Mouse (Mus musculus) neural tube, embryonic 12.5 days (tissue): Measurements from ENCODE around the gene Bahcc1. TPM values are rescaled to one million over a fixed set of nuclear protein-coding genes. Genes with fewer than 3 reads are reported as not detected.

ENCODE experiments used
- ATAC-seq: fragments of 200-750 bp; cut with Nextera tagmentation; 2 replicates; pipeline ENCODE4 v1.8.0; 2017; ENCODE audit warnings: low read depth, mild to moderate bottlenecking, moderate TSS enrichment, moderate library complexity; ENCODE audit not compliant: low FRiP score
- H3K27ac ChIP-seq: fragments of 300-500 bp; sonication (generic); 2 replicates; pipeline ENCODE4 v1.5.1; 2016
- H3K27me3 ChIP-seq: fragments of 300-500 bp; sonication (generic); replicated peaks from 2 replicates; pipeline ENCODE4 v1.6.1; 2016; ENCODE audit warnings: mild to moderate bottlenecking
- H3K36me3 ChIP-seq: fragments of 300-500 bp; sonication (generic); 2 replicates; pipeline ENCODE4 v1.6.1; 2016; ENCODE audit warnings: mild to moderate bottlenecking
- H3K4me1 ChIP-seq: fragments of 300-500 bp; sonication (generic); 2 replicates; pipeline ENCODE4 v1.6.1; 2016
- H3K4me2 ChIP-seq: fragments of 300-500 bp; sonication (generic); replicated peaks from 2 replicates; pipeline ENCODE4 v1.6.1; 2016; ENCODE audit warnings: mild to moderate bottlenecking
- H3K4me3 ChIP-seq: fragments of 300-500 bp; sonication (generic); 2 replicates; pipeline ENCODE4 v1.5.1; 2016
- H3K9ac ChIP-seq: fragments of 300-500 bp; sonication (generic); 2 replicates; pipeline ENCODE4 v1.6.1; 2016; ENCODE audit warnings: mild to moderate bottlenecking
- H3K9me3 ChIP-seq: fragments of 300-500 bp; sonication (generic); 2 replicates; pipeline ENCODE4 v1.6.1; 2016; ENCODE audit warnings: mild to moderate bottlenecking
- WGBS: fragments of 180-500 bp; shearing (Covaris S2); methylation state at CpG from one replicate; pipeline ENCODE4 v1.1.7; 2016; 5-methylcytosine and 5-hydroxymethylcytosine counted together
- polyA plus RNA-seq: library from polyadenylated mRNA; unstranded; fragments of >200 nt; fragmentation: Nextera tagmentation; extraction: Ambion mirVana; gene quantifications from 2 replicates; pipeline ENCODE4 v1.2.1, GENCODE M21; 2016

Gene Bahcc1
- polyA plus RNA-seq, 1 experiment from 2014 or later = 21.6 TPM

GRCm38 (mm10) chr11:120279335-120279734, 46.6 kb downstream of the Bahcc1 start:
- no peak for ATAC-seq
- 90% methylated on average over 11 of the region's 11 CpGs for WGBS
- Histone ChIP-seq H3K4me2 (no peak overlapping the region), H3K27ac (no peak overlapping the region), H3K4me1 (peaks cover 33% of the 10 kb centered on the region), H3K9me3 (no peaks in the 10 kb centered on the region), H3K36me3 (peaks cover 87% of the 10 kb centered on the region), H3K27me3 (peaks cover 4% of the 10 kb centered on the region; the same call in 1 of the 2 replicates), H3K9ac (no peak overlapping the region), H3K4me3 (no peak overlapping the region)

DNA sequence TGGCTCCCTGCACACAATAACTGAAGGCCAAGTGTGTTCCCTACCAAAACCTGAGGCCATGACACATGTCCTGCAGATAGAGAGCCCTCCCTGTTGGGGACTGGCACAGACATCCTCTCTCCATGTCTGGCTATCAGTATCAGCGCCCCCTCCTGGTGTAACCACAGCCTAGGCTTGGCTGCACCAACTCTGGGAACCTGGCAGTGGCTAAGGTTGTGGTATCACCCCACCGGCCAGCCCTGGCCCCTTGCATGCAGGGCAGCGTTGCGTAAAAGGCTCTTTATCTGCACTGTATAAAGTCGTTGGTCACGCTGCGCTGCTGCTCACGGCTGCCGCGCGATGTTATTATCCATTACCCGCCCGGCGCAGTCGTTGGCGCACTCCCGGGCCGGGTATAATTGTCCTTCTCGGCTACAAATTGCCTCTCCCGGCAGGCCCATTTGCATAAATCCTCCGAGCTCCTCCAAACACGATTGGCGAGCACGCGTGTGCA, 47.6 kb downstream of the Bahcc1 start:
- Histone ChIP-seq H3K4me3 (no peak overlapping the region), H3K27me3 (peaks cover 4% of the 10 kb centered on the region; the same call in 1 of the 2 replicates), H3K27ac (peak overlapping the region; percentile 71), H3K36me3 (peaks cover 87% of the 10 kb centered on the region), H3K9ac (0 out of 2 replicates have a peak overlapping the region, but pooled peaks have one; percentile 3), H3K4me1 (peaks cover 33% of the 10 kb centered on the region), H3K4me2 (peak overlapping the region; percentile 27; the same call in 1 of the 2 replicates), H3K9me3 (no peaks in the 10 kb centered on the region)
- ATAC-seq = peak; percentile 89
- 10% methylated on average over 25 of the region's 25 CpGs for WGBS

DNA sequence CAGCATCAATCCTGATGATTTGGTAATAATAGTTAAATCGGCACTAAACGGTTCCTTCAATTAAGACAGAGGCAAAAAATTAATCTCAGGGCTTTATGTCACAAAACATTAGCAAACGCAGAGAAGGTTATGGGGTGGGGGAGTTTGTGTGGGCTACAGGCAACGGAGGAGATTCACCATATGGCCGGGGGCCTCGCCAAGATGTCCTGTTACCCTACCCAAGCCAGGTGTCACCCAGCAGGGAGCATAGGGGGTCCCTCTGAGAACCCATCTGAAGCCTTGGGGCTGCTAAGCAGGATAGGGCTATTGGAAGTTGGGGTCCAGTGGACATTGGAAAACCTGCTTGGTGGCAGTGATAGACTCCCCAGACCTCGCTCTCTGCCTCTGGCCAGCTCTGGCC, 48.0 kb downstream of the Bahcc1 start:
- Histone ChIP-seq H3K9ac (no peak overlapping the region), H3K27me3 (peaks cover 4% of the 10 kb centered on the region; the same call in 1 of the 2 replicates), H3K36me3 (peaks cover 88% of the 10 kb centered on the region), H3K4me2 (0 out of 2 replicates have a peak overlapping the region, but pooled peaks have one; percentile 27), H3K27ac (peak overlapping the region; percentile 32; the same call in 1 of the 2 replicates), H3K9me3 (no peaks in the 10 kb centered on the region), H3K4me3 (no peak overlapping the region), H3K4me1 (peaks cover 33% of the 10 kb centered on the region)
- peak; percentile 19; the same call in 1 of the 2 replicates for ATAC-seq
- whole genome bisulfite sequencing = 41% methylated on average over 7 of the region's 7 CpGs

GRCm38 (mm10) chr11:120281197-120281596, 48.5 kb downstream of the Bahcc1 start:
- peaks cover 4% of the 10 kb centered on the region; the same call in 1 of the 2 replicates for H3K27me3 ChIP-seq
- 78% methylated on average over 3 of the region's 3 CpGs for WGBS
- peaks cover 88% of the 10 kb centered on the region for H3K36me3 ChIP-seq
- peak overlapping the region; percentile 32; the same call in 1 of the 2 replicates for H3K27ac ChIP-seq
- peaks cover 33% of the 10 kb centered on the region for H3K4me1 ChIP-seq
- no peaks in the 10 kb centered on the region for H3K9me3 ChIP-seq
- H3K4me2 ChIP-seq = 0 out of 2 replicates have a peak overlapping the region, but pooled peaks have one; percentile 5
- H3K9ac ChIP-seq = no peak overlapping the region
- no peak for ATAC-seq
- H3K4me3 ChIP-seq = no peak overlapping the region

DNA sequence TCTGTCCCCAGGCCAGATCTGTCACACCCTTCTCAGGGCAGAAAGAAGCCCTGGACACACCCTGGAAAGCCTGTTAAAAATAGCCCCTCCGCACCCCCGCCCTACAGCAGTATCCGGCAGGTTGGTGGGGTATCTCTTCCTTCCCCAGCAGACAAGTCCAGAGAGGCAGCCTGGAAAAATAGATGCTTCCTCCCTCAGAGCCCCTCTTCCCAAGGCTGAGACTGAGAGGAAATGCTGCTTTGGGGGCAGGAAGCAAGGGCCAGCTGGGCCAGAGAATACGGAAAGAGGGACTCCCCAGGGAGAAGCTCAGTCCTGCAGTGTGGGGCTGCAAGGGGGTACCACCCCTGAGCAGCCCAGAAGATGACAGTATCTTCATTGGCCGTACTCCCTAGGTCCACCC, 50.8 kb downstream of the Bahcc1 start:
- H3K9me3 ChIP-seq = no peaks in the 10 kb centered on the region
- peaks cover 28% of the 10 kb centered on the region for H3K4me1 ChIP-seq
- no peak overlapping the region for H3K4me2 ChIP-seq
- H3K27ac ChIP-seq = no peak overlapping the region
- peaks cover 88% of the 10 kb centered on the region for H3K36me3 ChIP-seq
- no peak overlapping the region for H3K4me3 ChIP-seq
- WGBS = 94% methylated on average over 5 of the region's 5 CpGs
- H3K27me3 ChIP-seq = no peaks in the 10 kb centered on the region
- ATAC-seq = no peak
- no peak overlapping the region for H3K9ac ChIP-seq

- Histone ChIP-seq H3K36me3 (peaks cover 64% of the 10 kb centered on the region), H3K4me1 (peaks cover 21% of the 10 kb centered on the region), H3K27ac (no peak overlapping the region), H3K9me3 (no peaks in the 10 kb centered on the region), H3K9ac (no peak overlapping the region), H3K4me3 (no peak overlapping the region), H3K27me3 (no peaks in the 10 kb centered on the region), H3K4me2 (no peak overlapping the region)
- WGBS = 95% methylated on average over 17 of the region's 17 CpGs
- no peak for ATAC-seq
Observed at GRCm38 (mm10) chr11:120289644-120290043, 56.9 kb downstream of the Bahcc1 start.

DNA sequence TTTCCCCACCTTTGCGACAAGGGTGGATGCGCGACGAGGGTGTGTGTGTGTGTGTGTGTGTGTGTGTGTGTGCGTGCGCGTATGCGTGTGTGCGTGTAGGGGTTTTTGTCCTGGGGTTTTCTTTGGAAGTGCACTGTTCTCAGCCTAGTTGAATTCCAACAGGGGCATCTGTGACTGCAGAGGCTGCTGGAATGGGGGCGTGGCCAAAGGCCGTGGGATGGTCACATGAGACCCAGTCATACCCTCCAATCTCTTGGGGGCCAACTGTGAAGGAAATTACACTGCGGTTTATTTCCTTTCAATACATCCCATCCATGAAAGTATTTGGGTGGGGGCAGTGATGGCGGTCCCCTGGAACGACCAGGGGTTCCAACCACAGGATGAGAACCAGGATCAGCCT, 57.5 kb downstream of the Bahcc1 start:
- no peak overlapping the region for H3K4me3 ChIP-seq
- 92% methylated on average over 14 of the region's 14 CpGs for WGBS

GRCm38 (mm10) chr11:120293714-120294113, 61.0 kb downstream of the Bahcc1 start:
- Histone ChIP-seq H3K4me3 (no peak overlapping the region), H3K4me2 (no peak overlapping the region), H3K36me3 (peaks cover 24% of the 10 kb centered on the region), H3K9me3 (no peaks in the 10 kb centered on the region), H3K4me1 (peaks cover 48% of the 10 kb centered on the region), H3K9ac (0 out of 2 replicates have a peak overlapping the region, but pooled peaks have one; percentile 26), H3K27ac (no peak overlapping the region), H3K27me3 (no peaks in the 10 kb centered on the region)
- ATAC-seq = no peak
- WGBS = 74% methylated on average over 1 of the region's 1 CpGs

More for the DNA sequence above, 57.5 kb downstream of the Bahcc1 start:
- Histone ChIP-seq H3K27me3 (no peaks in the 10 kb centered on the region), H3K4me1 (peaks cover 26% of the 10 kb centered on the region), H3K9ac (no peak overlapping the region), H3K4me2 (no peak overlapping the region), H3K27ac (no peak overlapping the region), H3K36me3 (peaks cover 58% of the 10 kb centered on the region), H3K9me3 (no peaks in the 10 kb centered on the region)
- no peak for ATAC-seq

- peak; percentile 57 for ATAC-seq
- WGBS = 28% methylated on average over 13 of the region's 13 CpGs
- H3K4me1 ChIP-seq = peaks cover 48% of the 10 kb centered on the region
- no peaks in the 10 kb centered on the region for H3K27me3 ChIP-seq
- H3K27ac ChIP-seq = 0 out of 2 replicates have a peak overlapping the region, but pooled peaks have one; percentile 37
- no peaks in the 10 kb centered on the region for H3K9me3 ChIP-seq
- H3K4me2 ChIP-seq = peak overlapping the region; percentile 24
- no peak overlapping the region for H3K4me3 ChIP-seq
- no peaks in the 10 kb centered on the region; the same call in none of the 2 replicates for H3K36me3 ChIP-seq
- H3K9ac ChIP-seq = no peak overlapping the region
Observed at GRCm38 (mm10) chr11:120296305-120297144, 63.8 kb downstream of the Bahcc1 start.

- no peaks in the 10 kb centered on the region; the same call in 1 of the 2 replicates for H3K36me3 ChIP-seq
- no peak overlapping the region for H3K9ac ChIP-seq
- WGBS = 65% methylated on average over 7 of the region's 7 CpGs
- H3K4me3 ChIP-seq = no peak overlapping the region
- H3K9me3 ChIP-seq = no peaks in the 10 kb centered on the region
- H3K4me1 ChIP-seq = peaks cover 46% of the 10 kb centered on the region
- no peak overlapping the region for H3K27ac ChIP-seq
- no peak for ATAC-seq
- H3K27me3 ChIP-seq = no peaks in the 10 kb centered on the region
- no peak overlapping the region for H3K4me2 ChIP-seq
Observed at GRCm38 (mm10) chr11:120297767-120298166, 65.0 kb downstream of the Bahcc1 start.

DNA sequence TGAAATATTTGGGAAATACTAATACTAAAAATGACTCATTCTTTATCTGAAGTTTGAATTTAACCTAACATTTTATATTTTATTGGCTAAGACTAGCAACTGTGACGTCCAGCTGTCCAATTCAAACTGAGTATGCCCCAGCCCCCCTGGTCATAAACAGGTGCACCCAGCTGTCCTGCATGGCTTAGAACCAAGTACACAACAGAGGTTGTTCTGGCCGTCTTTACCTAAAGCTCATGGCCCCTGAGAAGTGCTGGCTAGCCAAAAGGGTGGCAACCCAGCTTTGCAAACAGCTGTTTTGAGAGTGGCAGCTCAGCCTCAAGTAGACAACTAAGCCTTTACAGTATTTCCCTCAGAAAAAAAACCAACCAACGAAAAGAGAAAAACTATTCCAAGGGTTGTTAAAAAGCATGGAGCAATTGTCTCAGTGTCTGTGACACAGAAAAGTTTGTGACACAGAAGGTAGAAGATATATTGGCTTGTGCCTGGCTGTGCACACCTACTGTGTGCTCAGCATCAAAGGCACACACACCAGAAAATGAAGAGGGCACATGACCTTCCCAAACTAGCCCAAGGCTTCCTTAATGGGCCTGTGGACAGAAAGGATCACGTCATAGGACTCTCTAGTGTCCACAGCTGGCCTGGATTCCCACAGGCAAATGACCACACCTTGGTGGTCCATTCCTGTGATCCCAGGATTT, 65.8 kb downstream of the Bahcc1 start:
- Histone ChIP-seq H3K4me3 (no peak overlapping the region), H3K36me3 (no peaks in the 10 kb centered on the region), H3K27me3 (no peaks in the 10 kb centered on the region), H3K4me2 (no peak overlapping the region), H3K9ac (no peak overlapping the region), H3K27ac (no peak overlapping the region), H3K9me3 (no peaks in the 10 kb centered on the region), H3K4me1 (peaks cover 46% of the 10 kb centered on the region)
- no peak for ATAC-seq
- 82% methylated on average over 4 of the region's 4 CpGs for WGBS

DNA sequence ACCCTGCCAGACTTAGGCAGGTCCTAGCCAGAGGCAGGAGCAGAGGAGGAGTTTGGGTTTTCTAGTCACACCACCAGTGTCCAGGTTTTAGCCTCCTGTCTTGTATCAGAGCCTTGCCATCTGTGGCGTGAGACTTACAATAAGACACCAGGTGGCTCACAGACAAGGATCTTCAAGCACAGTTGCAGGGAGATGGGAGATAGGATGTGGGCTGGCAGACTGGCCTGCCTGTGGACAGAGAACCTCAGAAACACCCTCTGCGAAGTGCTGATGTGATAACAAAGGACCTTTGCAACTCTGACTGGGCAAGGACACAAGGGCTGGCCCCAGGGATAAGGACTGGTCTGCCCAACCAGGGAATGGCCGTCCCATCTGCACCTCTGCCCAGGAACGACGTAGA, 66.7 kb downstream of the Bahcc1 start:
- Histone ChIP-seq H3K27me3 (no peaks in the 10 kb centered on the region), H3K4me1 (peaks cover 44% of the 10 kb centered on the region), H3K4me3 (no peak overlapping the region), H3K36me3 (no peaks in the 10 kb centered on the region), H3K9me3 (no peaks in the 10 kb centered on the region), H3K9ac (no peak overlapping the region), H3K4me2 (no peak overlapping the region), H3K27ac (no peak overlapping the region)
- no peak for ATAC-seq
- 63% methylated on average over 5 of the region's 5 CpGs for whole genome bisulfite sequencing
